ENCODE assay signal across 26 mouse cellular contexts in genomic region chr5:100125409-100126123, GRCm38 (mm10). TPM values are rescaled to one million over a fixed set of nuclear protein-coding genes. Genes with fewer than 3 reads are reported as not detected.
DNase-seq lines count a peak whose midpoint lies in the region; ATAC-seq and TF ChIP-seq lines count a peak whose summit lies in the region.
"Had no signal": no experiment of that assay in that cellular context is flagged by ENCODE, and none has a peak within 500 bp of the region (broad histone marks: within the 10 kb centered on the region; RNA-seq: fewer than 3 reads in every experiment).

No protein-coding gene starts in this region.

- no peak overlapping the region for H3K4me3 ChIP-seq in kidney, embryonic 15.5 days (replicated peaks)
- no peak overlapping the region for H3K4me3 ChIP-seq in liver, postnatal 0 days (ENCODE audit: low read depth, low read length)
- H3K4me3 ChIP-seq in liver, embryonic 11.5 days (ENCODE audit: low read depth, low read length) = no peak overlapping the region
- H3K4me3 ChIP-seq: embryonic facial prominence, embryonic 12.5 days; embryonic facial prominence, embryonic 15.5 days; gastrocnemius, adult 2 months; heart, embryonic 12.5 days; heart, embryonic 15.5 days had no signal

- no peak for DNase-seq in kidney, postnatal 14 days
- no peak for DNase-seq in liver, postnatal 0 days
- DNase-seq in liver, embryonic 11.5 days (ENCODE audit: low spot score) = no peak
- peak; percentile 25 for DNase-seq in testis, postnatal 10 days (ENCODE audit: low spot score)
- no peak for DNase-seq in testis, postnatal 14 days (ENCODE audit: low spot score)
- DNase-seq: adrenal gland, adult 2 months; adrenal gland, postnatal 14 days; cerebellum, adult 11 months; cerebellum, adult 2 months; cerebellum, adult 9-11 months; cerebellum, postnatal 25 days; forebrain, postnatal 0 days; gastrocnemius, adult 2 months; gastrocnemius, postnatal 14 days; heart, adult 18-20 months; heart, postnatal 10 days; heart, postnatal 4 days had no signal

- H3K27me3 ChIP-seq in kidney, embryonic 15.5 days = peaks cover 6% of the 10 kb centered on the region; the same call in 1 of the 2 replicates
- H3K27me3 ChIP-seq in liver, postnatal 0 days (ENCODE audit: insufficient read depth, low read length) = no peaks in the 10 kb centered on the region; the same call in 1 of the 2 replicates
- H3K27me3 ChIP-seq in liver, embryonic 11.5 days (replicated peaks; ENCODE audit: control insufficient read depth, insufficient read depth, low read length) = peaks cover 2% of the 10 kb centered on the region; the same call in 1 of the 2 replicates

- no peak for TF ChIP-seq EP300 in liver, postnatal 0 days (IDR thresholded peaks at IDR 0.05; ENCODE audit: low read depth)

- no peak overlapping the region for H3K4me2 ChIP-seq in kidney, embryonic 15.5 days
- H3K4me2 ChIP-seq in liver, postnatal 0 days (ENCODE audit: low read depth, low read length) = no peak overlapping the region
- H3K4me2 ChIP-seq in liver, embryonic 11.5 days = no peak overlapping the region
- H3K4me2 ChIP-seq: embryonic facial prominence, embryonic 12.5 days; embryonic facial prominence, embryonic 15.5 days; heart, embryonic 12.5 days; heart, embryonic 15.5 days; hindbrain, embryonic 14.5 days had no signal

- peak overlapping the region; percentile 83 for H3K27ac ChIP-seq in kidney, embryonic 15.5 days
- no peak overlapping the region for H3K27ac ChIP-seq in liver, postnatal 0 days (ENCODE audit: low read depth)
- H3K27ac ChIP-seq in liver, embryonic 11.5 days (ENCODE audit: low read depth, low read length) = no peak overlapping the region
- H3K27ac ChIP-seq: embryonic facial prominence, embryonic 12.5 days; embryonic facial prominence, embryonic 15.5 days; gastrocnemius, adult 2 months; heart, embryonic 15.5 days; hindbrain, embryonic 14.5 days had no signal

- peaks cover 34% of the 10 kb centered on the region for H3K4me1 ChIP-seq in kidney, embryonic 15.5 days
- H3K4me1 ChIP-seq in liver, postnatal 0 days (ENCODE audit: insufficient read depth) = peaks cover 2% of the 10 kb centered on the region; the same call in 1 of the 2 replicates
- H3K4me1 ChIP-seq in liver, embryonic 11.5 days (replicated peaks; ENCODE audit: control insufficient read depth, insufficient read depth, low read length) = no peaks in the 10 kb centered on the region; the same call in 1 of the 2 replicates
- H3K4me1 ChIP-seq: heart, embryonic 12.5 days had no signal

- no peaks in the 10 kb centered on the region for H3K36me3 ChIP-seq in kidney, embryonic 15.5 days
- H3K36me3 ChIP-seq in liver, postnatal 0 days (replicated peaks; ENCODE audit: insufficient read depth, low read length) = no peaks in the 10 kb centered on the region
- H3K36me3 ChIP-seq in liver, embryonic 11.5 days (ENCODE audit: control insufficient read depth, insufficient read depth, low read length) = no peaks in the 10 kb centered on the region
- H3K36me3 ChIP-seq: embryonic facial prominence, embryonic 12.5 days; embryonic facial prominence, embryonic 15.5 days; heart, embryonic 12.5 days; heart, embryonic 15.5 days had no signal

- ATAC-seq in kidney, embryonic 15.5 days (replicated peaks; ENCODE audit: low FRiP score) = peak; percentile 70
- ATAC-seq in liver, postnatal 0 days = peak; percentile 43; the same call in 1 of the 2 replicates
- ATAC-seq in liver, embryonic 11.5 days (replicated peaks; ENCODE audit: low FRiP score) = no peak
- ATAC-seq: CD4-positive, CD25-positive, alpha-beta regulatory T cell, adult 4 months; forebrain, embryonic 14.5 days; forebrain, postnatal 0 days had no signal

- WGBS in kidney, embryonic 15.5 days = 29% methylated on average over 12 of the region's 12 CpGs
- WGBS in liver, postnatal 0 days (ENCODE audit: insufficient replicate concordance) = 55% methylated on average over 12 of the region's 12 CpGs
- WGBS in liver, embryonic 11.5 days = 74% methylated on average over 12 of the region's 12 CpGs

- no peak for TF ChIP-seq CTCF in liver, postnatal 0 days (IDR thresholded peaks at IDR 0.05; ENCODE audit: low read depth)

- no peaks in the 10 kb centered on the region for H3K9me3 ChIP-seq in kidney, embryonic 15.5 days (replicated peaks)
- no peaks in the 10 kb centered on the region for H3K9me3 ChIP-seq in liver, postnatal 0 days (ENCODE audit: low read length)
- H3K9me3 ChIP-seq in liver, embryonic 11.5 days (ENCODE audit: control insufficient read depth, low read length) = no peaks in the 10 kb centered on the region
- H3K9me3 ChIP-seq: embryonic facial prominence, embryonic 12.5 days; embryonic facial prominence, embryonic 15.5 days; heart, embryonic 12.5 days; heart, embryonic 15.5 days had no signal

- no peak overlapping the region for H3K9ac ChIP-seq in kidney, embryonic 15.5 days
- H3K9ac ChIP-seq in liver, postnatal 0 days (replicated peaks) = no peak overlapping the region
- no peak overlapping the region for H3K9ac ChIP-seq in liver, embryonic 11.5 days (ENCODE audit: low read depth, low read length)
- H3K9ac ChIP-seq: embryonic facial prominence, embryonic 12.5 days; embryonic facial prominence, embryonic 15.5 days; forebrain, postnatal 0 days; heart, embryonic 12.5 days; heart, embryonic 15.5 days; hindbrain, embryonic 14.5 days had no signal

RNA-seq across cellular contexts. Expression of gene Tmem150c, which starts 34.0 kb away (rescaled TPM):
- polyA plus RNA-seq in kidney, embryonic 15.5 days (2015; fragmentation: Nextera tagmentation; extraction: Ambion mirVana) = 18.4 and 21.9 TPM in 2 replicates
- 1.1 and 1.4 TPM in 2 replicates for polyA plus RNA-seq in liver, postnatal 0 days (2015; fragmentation: Nextera tagmentation; extraction: Ambion mirVana)
- polyA plus RNA-seq in liver, embryonic 11.5 days (2014; fragmentation: Nextera tagmentation; extraction: Ambion mirVana) = 1.2 and 2.3 TPM in 2 replicates
- polyA plus RNA-seq: C2C12; CD4-positive, CD25-positive, alpha-beta regulatory T cell, adult 4 months had no signal
